Mouse (Mus musculus): ENCODE data around the gene Catsperg1. TPM values are rescaled to one million over a fixed set of nuclear protein-coding genes. Genes with fewer than 3 reads are reported as not detected.
"Not testable (repeated sequence)": the region's sequence is repeated elsewhere in the genome, so short reads cannot be mapped to it uniquely, and the experiment has no call there.

The Catsperg1 gene
- polyA plus RNA-seq, 2 experiments from 2014 or later, result 0.15 TPM; not detected in 1

GRCm38 (mm10) chr7:29230560-29230959 is 16.7 kb upstream of the Catsperg1 start:
- no peak for ATAC-seq

GRCm38 (mm10) chr7:29228202-29228601 is 14.4 kb upstream of the Catsperg1 start:
- ATAC-seq, result no peak

- no peak for ATAC-seq
Observed at GRCm38 (mm10) chr7:29225520-29225919, 11.7 kb upstream of the Catsperg1 start.

GRCm38 (mm10) chr7:29224756-29225394 is 11.0 kb upstream of the Catsperg1 start:
- ATAC-seq, result no peak

GRCm38 (mm10) chr7:29214846-29215245 is 1.0 kb upstream of the Catsperg1 start:
- ATAC-seq, result no peak

GRCm38 (mm10) chr7:29214236-29214635 is 401 bp upstream of the Catsperg1 start:
- no peak for ATAC-seq

- not testable (repeated sequence) for ATAC-seq
Observed at GRCm38 (mm10) chr7:29212775-29213560, 867 bp downstream of the Catsperg1 start.

GRCm38 (mm10) chr7:29212199-29212765 is 1.6 kb downstream of the Catsperg1 start:
- no peak for ATAC-seq

- peak; percentile 93 for ATAC-seq
Observed at GRCm38 (mm10) chr7:29211415-29212198, 2.2 kb downstream of the Catsperg1 start.

- ATAC-seq, result peak; percentile 41
Observed at GRCm38 (mm10) chr7:29211013-29211412, 2.8 kb downstream of the Catsperg1 start.

GRCm38 (mm10) chr7:29202577-29202976 is 11.3 kb downstream of the Catsperg1 start:
- no peak for ATAC-seq

GRCm38 (mm10) chr7:29194230-29194629 is 19.6 kb downstream of the Catsperg1 start:
- ATAC-seq, result not testable (repeated sequence)

- ATAC-seq, result not testable (repeated sequence)
Observed at GRCm38 (mm10) chr7:29181323-29181722, 32.5 kb downstream of the Catsperg1 start.

GRCm38 (mm10) chr7:29180854-29181236 is 33.0 kb downstream of the Catsperg1 start:
- no peak for ATAC-seq

- peak; percentile 92 for ATAC-seq
Observed at GRCm38 (mm10) chr7:29180077-29180853, 33.6 kb downstream of the Catsperg1 start, which contains the start of gene Psmd8. Gene Psmd8 (minus strand): TSS chr7:29180701.

- no peak for ATAC-seq
Observed at GRCm38 (mm10) chr7:29179323-29179722, 34.5 kb downstream of the Catsperg1 start.

GRCm38 (mm10) chr7:29178106-29178505 is 35.7 kb downstream of the Catsperg1 start:
- ATAC-seq, result no peak

GRCm38 (mm10) chr7:29172390-29173016 is 41.3 kb downstream of the Catsperg1 start:
- ATAC-seq, result no peak

GRCm38 (mm10) chr7:29171562-29172097 is 42.2 kb downstream of the Catsperg1 start:
- ATAC-seq, result no peak

- no peak for ATAC-seq
Observed at GRCm38 (mm10) chr7:29170755-29171561, 42.9 kb downstream of the Catsperg1 start.
